Mouse (Mus musculus): ENCODE measurements around the gene Gadd45g.
A peak's percentile ranks its signal among the peaks of the same experiment; 100 is the strongest.

Gadd45g gene

DNA sequence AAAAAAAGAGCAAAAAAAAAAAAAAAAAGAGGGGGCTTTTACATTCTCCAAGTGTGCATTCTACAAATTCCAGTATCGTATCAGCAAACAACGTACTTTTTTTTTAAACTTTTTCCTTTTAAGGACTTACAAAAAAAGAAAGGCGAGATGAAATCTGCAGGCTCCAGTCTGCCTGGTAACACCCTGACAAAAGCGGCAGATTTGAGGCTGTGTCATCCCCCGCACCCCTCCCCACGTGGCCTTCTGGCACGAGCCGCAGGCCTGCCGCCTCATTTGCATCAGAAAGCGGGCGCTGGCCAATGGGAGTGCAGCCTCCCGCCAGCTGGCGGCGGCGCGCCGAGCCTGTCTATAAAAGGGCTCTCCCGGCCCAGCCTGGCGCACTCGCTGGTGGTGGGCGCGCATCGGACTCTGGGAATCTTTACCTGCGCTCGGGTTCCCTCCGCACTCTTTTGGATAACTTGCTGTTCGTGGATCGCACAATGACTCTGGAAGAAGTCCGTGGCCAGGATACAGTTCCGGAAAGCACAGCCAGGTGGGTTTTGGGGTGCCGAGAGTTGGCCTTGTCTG is at the start of gene Gadd45g:
TSS of gene Gadd45g (plus strand) at position 378 of the 567 bp plus-strand sequence.
- DNase-seq (ENCODE audit: low read depth, low spot score), result peak; percentile 98

- DNase-seq (ENCODE audit: low read depth, low spot score), result no peak
Measured at GRCm38 (mm10) chr13:51797899-51798746, 48.4 kb upstream of the Gadd45g start.

DNA sequence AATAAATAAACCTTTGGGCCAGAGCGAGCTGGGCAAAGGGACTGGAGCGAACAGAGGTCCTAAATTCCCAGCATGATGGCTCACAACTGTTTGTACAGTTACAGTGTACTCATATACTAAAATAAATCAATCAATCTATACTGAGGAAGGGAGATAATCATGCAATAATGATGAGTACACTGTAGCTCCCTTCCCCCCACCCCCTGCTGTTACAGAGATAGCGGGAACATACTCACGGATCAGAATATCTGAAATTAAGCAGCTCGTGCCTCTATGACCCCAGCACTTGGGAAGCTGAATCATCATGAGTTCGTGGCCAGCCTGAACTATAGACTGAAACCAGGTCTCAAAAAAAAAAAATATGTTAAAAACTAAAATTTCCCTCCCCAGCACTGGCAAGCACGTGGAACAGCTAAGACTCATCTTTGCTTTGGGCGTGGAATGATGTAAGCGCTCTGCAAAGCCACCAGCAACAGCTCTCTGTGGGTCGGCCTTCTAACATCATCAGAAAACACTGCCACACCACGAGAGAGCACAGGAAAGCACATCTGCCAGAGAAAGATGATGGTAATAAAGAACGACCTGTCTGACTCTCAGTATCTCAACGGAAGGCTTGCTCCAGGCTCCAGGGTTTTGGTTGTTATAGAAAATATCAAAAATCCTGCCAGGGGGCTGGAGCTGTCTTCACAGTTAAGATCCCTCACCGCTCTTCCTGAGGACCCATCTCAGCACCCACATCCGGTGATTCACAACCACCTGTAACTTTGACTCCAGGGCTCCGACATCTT is 46.5 kb upstream of the Gadd45g start:
- DNase-seq (ENCODE audit: low read depth, low spot score), result no peak

DNA sequence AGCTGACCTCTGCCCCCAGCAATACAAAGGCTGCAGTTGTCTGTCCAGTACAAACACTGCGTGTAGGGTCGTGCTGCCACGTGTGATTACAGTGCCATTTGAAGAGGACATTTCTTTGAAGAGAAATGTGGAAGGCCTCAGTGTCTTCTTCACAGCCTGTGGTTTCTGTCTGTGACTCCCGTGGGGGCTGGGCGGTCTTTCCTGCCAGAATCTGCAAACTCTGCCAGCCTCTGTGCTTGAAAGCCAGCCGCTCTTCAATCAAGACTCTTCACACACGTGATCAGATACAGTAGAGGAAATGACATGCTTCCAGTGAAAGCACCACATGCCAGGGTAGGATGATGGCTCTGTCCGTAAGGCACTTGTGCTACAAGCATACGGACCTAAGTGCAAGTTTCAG is 45.6 kb upstream of the Gadd45g start:
- DNase-seq (ENCODE audit: low read depth, low spot score), result no peak

DNA sequence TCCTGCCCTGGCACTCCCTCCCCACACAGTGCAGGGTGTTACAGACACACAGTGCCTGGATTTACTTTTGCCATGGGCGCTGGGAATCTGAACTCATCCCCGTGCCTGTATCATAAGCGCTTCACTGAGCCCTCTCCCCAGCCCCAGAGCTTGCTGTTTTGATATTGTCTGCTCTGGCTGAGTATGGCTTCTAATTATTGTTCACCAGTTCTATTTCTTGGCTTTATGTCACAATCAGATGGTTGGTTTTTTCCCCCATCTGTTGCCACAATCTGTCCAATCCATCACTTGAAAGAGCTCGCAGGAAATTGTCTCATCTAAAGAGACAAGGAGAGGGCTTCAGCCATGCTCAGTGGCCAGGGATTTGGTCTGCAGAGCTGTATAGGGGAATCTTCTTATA is 40.8 kb upstream of the Gadd45g start:
- no peak for DNase-seq (ENCODE audit: low read depth, low spot score)

- DNase-seq (ENCODE audit: low read depth, low spot score), result no peak
Measured at GRCm38 (mm10) chr13:51806220-51806619, 40.3 kb upstream of the Gadd45g start.

- peak; percentile 61 for DNase-seq (ENCODE audit: low read depth, low spot score)
Measured at GRCm38 (mm10) chr13:51808141-51808540, 38.3 kb upstream of the Gadd45g start.

DNA sequence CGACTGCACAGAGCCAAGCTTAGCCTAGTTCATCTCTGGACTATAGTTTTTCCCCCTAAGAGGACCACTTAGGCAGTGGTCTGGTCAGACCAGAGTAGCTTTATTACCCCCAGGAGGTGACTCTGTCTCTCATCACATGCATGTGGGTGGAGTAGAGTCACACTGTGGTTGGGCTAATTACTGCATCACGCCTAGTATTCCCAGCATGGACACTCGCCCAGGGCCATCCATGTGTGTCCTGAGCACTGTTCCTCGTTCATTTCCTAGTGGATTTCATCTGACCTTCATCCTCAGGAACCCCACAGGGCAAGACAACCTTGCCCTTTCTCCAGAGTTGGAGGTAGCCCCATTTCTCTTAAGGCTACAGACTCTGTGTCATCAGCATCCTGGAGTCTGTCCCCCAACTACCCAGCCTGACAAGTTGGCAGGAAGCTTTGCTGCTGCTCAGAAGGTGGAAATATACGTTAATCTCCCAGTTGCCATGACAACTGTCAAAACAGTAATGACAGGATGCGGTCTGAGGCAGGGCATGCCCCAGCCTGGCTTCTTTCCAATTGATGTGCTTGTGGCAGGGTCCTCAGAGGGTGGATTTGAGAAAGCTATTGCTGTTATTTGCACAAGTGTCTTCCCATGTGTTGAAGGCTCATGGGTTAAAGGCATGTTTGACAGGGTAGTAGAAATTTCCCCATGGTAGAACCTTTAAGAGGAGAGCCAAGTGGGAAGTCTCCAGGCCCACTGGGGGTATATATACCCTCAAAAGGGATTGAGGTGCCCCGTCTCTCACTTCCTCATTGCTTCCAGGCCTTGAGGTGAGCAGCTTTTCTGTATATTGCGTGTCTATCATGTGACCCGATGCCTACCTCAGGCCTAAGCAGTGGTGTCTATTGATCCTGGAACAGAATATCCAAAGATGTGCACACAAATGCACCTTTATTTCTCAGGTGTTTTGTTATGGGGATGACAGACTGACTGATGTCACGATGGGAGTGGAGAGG is 32.6 kb upstream of the Gadd45g start:
- no peak for DNase-seq (ENCODE audit: low read depth, low spot score)

- no peak for DNase-seq (ENCODE audit: low read depth, low spot score)
Measured at GRCm38 (mm10) chr13:51814646-51815045, 31.8 kb upstream of the Gadd45g start.

DNA sequence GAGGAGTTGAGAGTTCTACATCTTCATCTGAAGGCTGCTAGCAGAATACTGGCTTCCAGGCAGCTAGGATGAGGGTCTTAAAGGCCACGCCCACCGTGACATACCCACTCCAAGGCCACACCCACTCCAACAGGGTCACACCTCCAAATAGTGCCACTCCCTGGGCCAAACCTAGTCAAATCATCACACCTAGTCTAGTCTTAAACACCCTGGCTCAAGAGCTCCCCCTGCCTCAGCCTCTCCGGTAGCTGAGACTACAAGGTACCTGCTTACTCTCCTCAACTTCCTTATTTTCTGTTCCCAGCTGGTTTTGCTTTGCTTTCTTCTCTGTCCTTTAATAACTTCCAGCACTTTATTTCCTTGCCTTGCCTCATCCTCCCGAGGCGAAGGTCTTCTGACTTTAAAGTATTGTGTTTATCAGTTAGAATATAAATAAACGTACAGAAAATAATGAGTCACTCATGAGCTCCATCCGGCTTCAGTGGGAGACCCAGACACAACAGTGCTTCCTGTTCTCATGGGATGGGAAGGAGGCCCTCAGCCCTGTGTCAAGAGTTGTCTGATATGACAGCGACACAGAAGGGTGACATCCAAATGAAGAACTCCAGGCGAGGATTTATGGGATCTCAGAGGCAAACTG is 30.5 kb upstream of the Gadd45g start:
- peak; percentile 65 for DNase-seq (ENCODE audit: low read depth, low spot score)

GRCm38 (mm10) chr13:51816559-51817041 is 29.9 kb upstream of the Gadd45g start:
- DNase-seq (ENCODE audit: low read depth, low spot score), result no peak

- DNase-seq (ENCODE audit: low read depth, low spot score), result no peak
Measured at GRCm38 (mm10) chr13:51818170-51818943, 28.1 kb upstream of the Gadd45g start.

DNA sequence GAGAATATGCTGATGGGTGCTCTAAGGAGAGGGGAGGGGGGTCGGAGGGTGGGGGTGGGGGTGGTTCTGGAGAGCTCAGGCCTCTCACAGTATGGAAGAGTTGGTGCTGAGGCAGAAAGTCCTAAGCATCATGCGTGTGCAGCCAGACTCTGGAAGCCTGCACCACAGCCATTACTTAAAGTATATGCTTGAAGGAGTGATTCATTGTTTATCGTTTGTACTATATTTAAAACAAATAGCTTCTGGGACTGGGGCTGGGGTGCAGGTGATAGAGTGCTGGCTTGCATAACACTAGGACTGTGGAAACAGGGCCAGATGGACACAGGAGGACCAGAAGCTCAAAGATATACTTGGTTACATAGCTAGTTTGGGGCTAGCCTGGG is 27.5 kb upstream of the Gadd45g start:
- DNase-seq (ENCODE audit: low read depth, low spot score), result no peak

GRCm38 (mm10) chr13:51819351-51819750 is 27.1 kb upstream of the Gadd45g start:
- no peak for DNase-seq (ENCODE audit: low read depth, low spot score)

GRCm38 (mm10) chr13:51821988-51822387 is 24.5 kb upstream of the Gadd45g start:
- DNase-seq (ENCODE audit: low read depth, low spot score), result no peak

- DNase-seq (ENCODE audit: low read depth, low spot score), result no peak
Measured at GRCm38 (mm10) chr13:51823822-51824495, 22.5 kb upstream of the Gadd45g start.

DNA sequence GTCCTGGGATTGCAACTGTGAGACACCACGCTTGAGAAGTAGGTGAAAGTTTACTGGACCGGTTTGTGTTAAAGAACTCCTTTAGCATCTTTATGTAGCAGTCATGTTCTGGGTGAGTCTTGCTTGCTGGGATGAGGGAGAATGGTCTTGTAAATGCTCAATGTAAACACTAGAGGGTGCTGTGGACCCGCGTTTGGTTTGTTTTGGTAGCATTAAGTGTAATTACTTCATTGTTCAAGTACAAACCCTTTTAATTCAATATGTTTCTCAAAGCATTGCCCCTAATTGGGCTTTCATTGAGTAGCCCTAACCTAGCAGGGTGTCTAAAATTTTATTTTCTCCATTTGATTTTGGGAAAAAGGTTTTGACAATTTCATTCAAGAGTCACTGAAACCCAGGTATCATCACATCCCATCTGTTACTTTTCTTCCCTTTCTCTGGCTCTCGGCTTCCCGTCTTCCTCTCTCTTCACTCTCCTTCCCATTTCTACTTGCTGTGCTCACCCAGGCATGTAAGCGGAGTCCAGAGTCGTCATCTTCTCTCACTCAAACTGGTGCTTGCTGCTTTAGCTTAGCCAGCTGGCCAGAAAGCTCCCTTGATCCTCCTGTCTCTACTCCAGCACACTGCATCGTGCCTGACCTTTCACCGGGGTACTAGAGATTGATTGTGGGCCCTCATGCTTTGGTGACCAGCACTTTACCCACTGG is 15.6 kb upstream of the Gadd45g start:
- peak; percentile 67 for DNase-seq (ENCODE audit: low read depth, low spot score)

- no peak for DNase-seq (ENCODE audit: low read depth, low spot score)
Measured at GRCm38 (mm10) chr13:51832491-51832890, 14.0 kb upstream of the Gadd45g start.

GRCm38 (mm10) chr13:51833611-51834010 is 12.9 kb upstream of the Gadd45g start:
- no peak for DNase-seq (ENCODE audit: low read depth, low spot score)

Data from ZHBTc4 (cell line).